Comparison of ENCODE assay signal across 8 mouse cellular contexts in the genomic region with DNA sequence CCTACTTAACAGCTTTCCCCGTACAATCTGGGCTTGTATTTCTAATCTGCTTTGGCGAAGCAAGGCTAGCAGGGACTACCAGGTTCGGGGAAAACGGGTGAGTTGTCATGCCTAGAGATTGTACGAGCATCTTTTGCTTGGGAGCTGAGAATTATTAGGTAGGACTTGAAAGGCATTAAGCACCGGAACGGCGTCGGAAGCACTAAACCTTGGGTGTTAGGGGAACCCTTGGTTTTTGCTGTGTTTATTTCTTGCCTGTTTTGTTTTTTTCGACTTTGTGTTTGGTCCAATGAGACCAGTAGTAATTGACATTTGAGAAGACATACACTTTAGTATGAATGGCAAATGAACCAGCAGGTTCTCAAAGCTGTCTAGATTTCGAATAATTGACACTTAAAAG. TPM values are rescaled to one million over a fixed set of nuclear protein-coding genes. Genes with fewer than 3 reads are reported as not detected.
DNase-seq lines count a peak whose midpoint lies in the region; ATAC-seq and TF ChIP-seq lines count a peak whose summit lies in the region.

No protein-coding gene starts in this region.

- peak overlapping the region; percentile 82 for H3K4me2 ChIP-seq in heart, embryonic 15.5 days
- peak overlapping the region; percentile 90 for H3K4me2 ChIP-seq in midbrain, embryonic 12.5 days (replicated peaks)

- WGBS in heart, embryonic 15.5 days: 2% methylated on average over 11 of the region's 11 CpGs
- WGBS in hindbrain, embryonic 10.5 days: 6% methylated on average over 11 of the region's 11 CpGs
- 4% methylated on average over 11 of the region's 11 CpGs for WGBS in midbrain, embryonic 12.5 days

- no peak for DNase-seq in heart, postnatal 4 days
- DNase-seq in MEL (ENCODE audit: low read depth, low spot score) (no peak), adipocyte (ENCODE audit: low spot score) (no peak)
- no peak for DNase-seq in hindbrain, embryonic 10.5 days (ENCODE audit: low spot score)
- no peak for DNase-seq in adrenal gland, adult (ENCODE audit: inconsistent age in 2 of 2, low spot score in 1 of 2)
- no peak for DNase-seq in adrenal gland, postnatal 10 days

- no peak for TF ChIP-seq EP300 in MEL (IDR thresholded peaks at IDR 0.05; ENCODE audit: low read depth in 1 of 2, low read length in 2 of 2)

- peaks cover 64% of the 10 kb centered on the region for H3K79me2 ChIP-seq in MEL (ENCODE audit: control insufficient read depth, insufficient read depth, low read length, poor library complexity)

- no peak for TF ChIP-seq CTCF in MEL (IDR thresholded peaks at IDR 0.05 in 2 of 3, conservative IDR thresholded peaks at IDR 0.05 in 1 of 3; ENCODE audit: control insufficient read depth in 1 of 3, insufficient read depth in 1 of 3, low read depth in 2 of 3, low read length in 3 of 3, poor library complexity in 1 of 3, severe bottlenecking in 1 of 3)

- peak overlapping the region; percentile 100 for H3K9ac ChIP-seq in heart, embryonic 15.5 days
- peak overlapping the region; percentile 100 for H3K9ac ChIP-seq in MEL (ENCODE audit: control insufficient read depth, low read depth, low read length, poor library complexity, severe bottlenecking)
- H3K9ac ChIP-seq in midbrain, embryonic 12.5 days (replicated peaks): peak overlapping the region; percentile 94

- no peak for TF ChIP-seq POLR2A in MEL (IDR thresholded peaks at IDR 0.05; ENCODE audit: control insufficient read depth in 1 of 2, insufficient read depth in 1 of 2, low read depth in 1 of 2, low read length in 2 of 2, poor library complexity in 1 of 2)

- TF ChIP-seq RAD21 in MEL (IDR thresholded peaks at IDR 0.05; ENCODE audit: low read depth, low read length): no peak

- H3K27me3 ChIP-seq in heart, embryonic 15.5 days: no peaks in the 10 kb centered on the region
- no peaks in the 10 kb centered on the region for H3K27me3 ChIP-seq in MEL (ENCODE audit: control insufficient read depth in 1 of 2, insufficient read depth in 2 of 2, low read length in 2 of 2)
- H3K27me3 ChIP-seq in hindbrain, embryonic 10.5 days (ENCODE audit: insufficient read depth, poor library complexity, severe bottlenecking): no peaks in the 10 kb centered on the region
- no peaks in the 10 kb centered on the region for H3K27me3 ChIP-seq in midbrain, embryonic 12.5 days

- peaks cover 45% of the 10 kb centered on the region for H3K4me1 ChIP-seq in heart, embryonic 15.5 days (replicated peaks)
- peaks cover 11 to 18% of the 10 kb centered on the region in 2 experiments; a peak in 3 of 4 replicates for H3K4me1 ChIP-seq in MEL (ENCODE audit: control insufficient read depth in 1 of 2, insufficient read depth in 2 of 2, low read length in 2 of 2)
- H3K4me1 ChIP-seq in hindbrain, embryonic 10.5 days (replicated peaks): peaks cover 42% of the 10 kb centered on the region
- H3K4me1 ChIP-seq in midbrain, embryonic 12.5 days: peaks cover 50% of the 10 kb centered on the region

- peak overlapping the region; percentile 100 for H3K4me3 ChIP-seq in heart, embryonic 15.5 days
- H3K4me3 ChIP-seq in MEL (ENCODE audit: control insufficient read depth in 1 of 2, insufficient read depth in 1 of 2, low read depth in 2 of 2, low read length in 2 of 2): peak overlapping the region; percentile 58 to 82
- peak overlapping the region; percentile 95 for H3K4me3 ChIP-seq in hindbrain, embryonic 10.5 days
- peak overlapping the region; percentile 84 for H3K4me3 ChIP-seq in midbrain, embryonic 12.5 days

- ATAC-seq in heart, embryonic 15.5 days (replicated peaks; ENCODE audit: insufficient number of reproducible peaks, insufficient read depth, low FRiP score, low read depth): no peak
- no peak for ATAC-seq in midbrain, embryonic 12.5 days (ENCODE audit: low FRiP score, low read depth)

- H3K9me3 ChIP-seq in heart, embryonic 15.5 days (replicated peaks): no peaks in the 10 kb centered on the region
- no peaks in the 10 kb centered on the region for H3K9me3 ChIP-seq in MEL (replicated peaks; ENCODE audit: insufficient read depth, low read length)
- H3K9me3 ChIP-seq in hindbrain, embryonic 10.5 days: no peaks in the 10 kb centered on the region
- no peaks in the 10 kb centered on the region for H3K9me3 ChIP-seq in midbrain, embryonic 12.5 days

- H3K36me3 ChIP-seq in heart, embryonic 15.5 days: no peaks in the 10 kb centered on the region
- peaks cover 0 to 37% of the 10 kb centered on the region in 2 experiments; a peak in 2 of 4 replicates for H3K36me3 ChIP-seq in MEL (ENCODE audit: control insufficient read depth in 1 of 2, insufficient read depth in 2 of 2, low read length in 2 of 2)
- H3K36me3 ChIP-seq in hindbrain, embryonic 10.5 days: 0 out of 2 replicates have a peak, but pooled peaks cover 4% of the 10 kb centered on the region
- no peaks in the 10 kb centered on the region for H3K36me3 ChIP-seq in midbrain, embryonic 12.5 days

- peak overlapping the region; percentile 100 for H3K27ac ChIP-seq in heart, embryonic 15.5 days
- peak overlapping the region; percentile 85 for H3K27ac ChIP-seq in MEL (ENCODE audit: control insufficient read depth, low read depth, low read length)
- H3K27ac ChIP-seq in hindbrain, embryonic 10.5 days: peak overlapping the region; percentile 100
- H3K27ac ChIP-seq in midbrain, embryonic 12.5 days (replicated peaks): peak overlapping the region; percentile 99

TF ChIP-seq in MEL, 35 proteins besides CTCF, POLR2A, EP300 and RAD21:
- TF ChIP-seq ETS1 (IDR thresholded peaks at IDR 0.05; ENCODE audit: low read depth, low read length) (no peak), HCFC1 (IDR thresholded peaks at IDR 0.05; ENCODE audit: low read depth, low read length) (no peak), MXI1 (IDR thresholded peaks at IDR 0.05; ENCODE audit: low read depth, low read length) (no peak), GATA1 (IDR thresholded peaks at IDR 0.05; ENCODE audit: low read depth, low read length) (no peak), USF2 (IDR thresholded peaks at IDR 0.05; ENCODE audit: borderline replicate concordance in 1 of 2, insufficient read depth in 1 of 2, low read depth in 1 of 2, low read length in 2 of 2) (no peak)

RNA-seq across cellular contexts. Expression of gene Srsf4, which starts 1.1 kb away (rescaled TPM):
- 64.8 and 76.3 TPM in 2 replicates for polyA plus RNA-seq in heart, embryonic 15.5 days (2015; fragmentation: Nextera tagmentation; extraction: Ambion mirVana)
- total RNA-seq in heart, postnatal 4 days (2021): 10 to 100 TPM; 73.2 to 76.8 TPM
- total RNA-seq in MEL (2012; rRNA removed): 53.7 and 60.2 TPM in 2 replicates
- polyA plus RNA-seq in MEL (2012; ENCODE audit: insufficient read depth in 1 of 2, insufficient read length in 2 of 2, low read depth in 1 of 2, low replicate concordance in 2 of 2, missing spikeins in 1 of 2): 100 to 1,000 TPM in 1 of 2 experiments, not detected in 1; 163 TPM
- polyA plus RNA-seq in hindbrain, embryonic 10.5 days (2016; fragmentation: Nextera tagmentation; extraction: Ambion mirVana): 139 and 141 TPM in 2 replicates
- polyA plus RNA-seq in midbrain, embryonic 12.5 days (2016; fragmentation: Nextera tagmentation; extraction: Ambion mirVana): 166 and 167 TPM in 2 replicates
- 10 to 100 TPM; 65.9 to 68.7 TPM for total RNA-seq in adrenal gland, postnatal 10 days (2021)

RNA-seq across cellular contexts. Expression of gene Mecr, which starts 31.3 kb away (rescaled TPM):
- 39.9 and 45.7 TPM in 2 replicates for polyA plus RNA-seq in heart, embryonic 15.5 days (2015; fragmentation: Nextera tagmentation; extraction: Ambion mirVana)
- total RNA-seq in heart, postnatal 4 days (2021): 10 to 100 TPM; 22.4 to 25.2 TPM
- 71.5 and 92.1 TPM in 2 replicates for total RNA-seq in MEL (2012; rRNA removed)
- polyA plus RNA-seq in MEL (2012; ENCODE audit: insufficient read depth in 1 of 2, insufficient read length in 2 of 2, low read depth in 1 of 2, low replicate concordance in 2 of 2, missing spikeins in 1 of 2): 100 to 1,000 TPM in 1 of 2 experiments, not detected in 1; 137 TPM
- 47.0 and 58.6 TPM in 2 replicates for polyA plus RNA-seq in hindbrain, embryonic 10.5 days (2016; fragmentation: Nextera tagmentation; extraction: Ambion mirVana)
- polyA plus RNA-seq in midbrain, embryonic 12.5 days (2016; fragmentation: Nextera tagmentation; extraction: Ambion mirVana): 35.5 and 44.5 TPM in 2 replicates
- 100 to 1,000 TPM; 144 to 154 TPM for total RNA-seq in adrenal gland, postnatal 10 days (2021)

RNA-seq across cellular contexts. Expression of gene Ptpru, which starts 36.5 kb away (rescaled TPM):
- 1.9 and 3.1 TPM in 2 replicates for polyA plus RNA-seq in heart, embryonic 15.5 days (2015; fragmentation: Nextera tagmentation; extraction: Ambion mirVana)
- 1 to 10 TPM; 2.1 to 3.6 TPM for total RNA-seq in heart, postnatal 4 days (2021)
- 3.1 and 3.4 TPM in 2 replicates for total RNA-seq in MEL (2012; rRNA removed)
- polyA plus RNA-seq in MEL (2012; ENCODE audit: insufficient read depth in 1 of 2, insufficient read length in 2 of 2, low read depth in 1 of 2, low replicate concordance in 2 of 2, missing spikeins in 1 of 2): 1 to 10 TPM in 1 of 2 experiments, not detected in 1; 6.8 TPM
- polyA plus RNA-seq in hindbrain, embryonic 10.5 days (2016; fragmentation: Nextera tagmentation; extraction: Ambion mirVana): 17.0 and 17.2 TPM in 2 replicates
- polyA plus RNA-seq in midbrain, embryonic 12.5 days (2016; fragmentation: Nextera tagmentation; extraction: Ambion mirVana): 19.4 and 30.6 TPM in 2 replicates
- total RNA-seq in adrenal gland, postnatal 10 days (2021): 10 to 100 TPM; 27.0 to 33.8 TPM

RNA-seq across cellular contexts. Expression of gene Tmem200b, which starts 47.0 kb away (rescaled TPM):
- polyA plus RNA-seq in heart, embryonic 15.5 days (2015; fragmentation: Nextera tagmentation; extraction: Ambion mirVana): 1.2 and 2.6 TPM in 2 replicates
- total RNA-seq in heart, postnatal 4 days (2021): 10 to 100 TPM in 1 of 2 experiments, 1 to 10 TPM in 1; 9.4 to 12.8 TPM
- total RNA-seq in MEL (2012; rRNA removed): not detected in 2 replicates
- polyA plus RNA-seq in MEL (2012; ENCODE audit: insufficient read depth in 1 of 2, insufficient read length in 2 of 2, low read depth in 1 of 2, low replicate concordance in 2 of 2, missing spikeins in 1 of 2): not detected
- polyA plus RNA-seq in hindbrain, embryonic 10.5 days (2016; fragmentation: Nextera tagmentation; extraction: Ambion mirVana): 0.73 and 1.1 TPM in 2 replicates
- polyA plus RNA-seq in midbrain, embryonic 12.5 days (2016; fragmentation: Nextera tagmentation; extraction: Ambion mirVana): 0.64 and 0.99 TPM in 2 replicates
- total RNA-seq in adrenal gland, postnatal 10 days (2021): 1 to 10 TPM; 7.4 to 9.4 TPM
